Mouse (Mus musculus) kidney, postnatal 0 days (tissue): Measurements from ENCODE around the gene Slc52a3. TPM values are rescaled to one million over a fixed set of nuclear protein-coding genes. Genes with fewer than 3 reads are reported as not detected.

ENCODE experiments used
- ATAC-seq: fragments of 200-750 bp; cut with Nextera tagmentation; replicated peaks from 2 replicates; pipeline ENCODE4 v1.8.0; 2017; ENCODE audit warnings: low read depth, moderate number of reproducible peaks, moderate TSS enrichment, moderate library complexity; ENCODE audit not compliant: low FRiP score
- DNase-seq: peaks from one replicate; pipeline ENCODE4 v3.0.0-alpha.2; 2016; ENCODE audit warnings: low spot score
- H3K27ac ChIP-seq: fragments of 300-500 bp; sonication (generic); 2 replicates; pipeline ENCODE4 v1.5.1; 2014; ENCODE audit warnings: mild to moderate bottlenecking
- H3K27me3 ChIP-seq: fragments of 300-500 bp; sonication (generic); 2 replicates; pipeline ENCODE4 v1.6.1; 2014; ENCODE audit warnings: low read length, mixed read lengths; ENCODE audit not compliant: insufficient read depth
- H3K36me3 ChIP-seq: fragments of 300-500 bp; sonication (generic); 2 replicates; pipeline ENCODE4 v1.6.1; 2014; ENCODE audit warnings: low read length, mixed read lengths; ENCODE audit not compliant: insufficient read depth
- H3K4me1 ChIP-seq: fragments of 300-500 bp; sonication (generic); replicated peaks from 2 replicates; pipeline ENCODE4 v1.6.1; 2014; ENCODE audit warnings: antibody characterized with exemption, low read length, mixed read lengths; ENCODE audit not compliant: insufficient read depth
- H3K4me2 ChIP-seq: fragments of 300-500 bp; sonication (generic); 2 replicates; pipeline ENCODE4 v1.6.1; 2014; ENCODE audit warnings: mild to moderate bottlenecking, low read length, moderate library complexity, mixed read lengths
- H3K4me3 ChIP-seq: fragments of 300-500 bp; sonication (generic); replicated peaks from 2 replicates; pipeline ENCODE4 v1.5.1; 2014; ENCODE audit warnings: low read depth, low read length
- H3K9ac ChIP-seq: fragments of 300-500 bp; sonication (generic); 2 replicates; pipeline ENCODE4 v1.6.1; 2014; ENCODE audit warnings: low read depth, low read length
- H3K9me3 ChIP-seq: fragments of 300-500 bp; sonication (generic); replicated peaks from 2 replicates; pipeline ENCODE4 v1.6.1; 2016; ENCODE audit warnings: low read length, inconsistent platforms, mixed read lengths
- CTCF ChIP-seq: IDR thresholded peaks from 2 replicates; pipeline ENCODE4 v1.5.1; 2016; ENCODE audit warnings: antibody characterized with exemption, low read depth, mild to moderate bottlenecking, moderate library complexity
- WGBS: fragments of 180-500 bp; shearing (Covaris S2); extraction: QIAGEN DNeasy Blood & Tissue Kit; methylation state at CpG from one replicate; pipeline ENCODE4 v1.1.7; 2014; 5-methylcytosine and 5-hydroxymethylcytosine counted together
- polyA plus RNA-seq: library from polyadenylated mRNA; unstranded; fragments of >200 nt; fragmentation: Nextera tagmentation; extraction: Ambion mirVana; gene quantifications from 2 replicates; pipeline ENCODE4 v1.2.1, GENCODE M21; 2015

Slc52a3 gene
- polyA plus RNA-seq, 1 experiment from 2014 or later: 24.5 TPM

GRCm38 (mm10) chr2:151959274-151959673 is 37.0 kb upstream of the Slc52a3 start:
- no peak overlapping the region for H3K4me3 ChIP-seq
- H3K4me2 ChIP-seq: no peak overlapping the region
- peak; percentile 75 for DNase-seq
- H3K27me3 ChIP-seq: no peaks in the 10 kb centered on the region
- peak; percentile 58 for ATAC-seq
- H3K27ac ChIP-seq: no peak overlapping the region
- TF ChIP-seq CTCF: no peak
- 20% methylated on average over 5 of the region's 5 CpGs for WGBS
- no peaks in the 10 kb centered on the region for H3K36me3 ChIP-seq
- no peaks in the 10 kb centered on the region for H3K9me3 ChIP-seq
- H3K4me1 ChIP-seq: peaks cover 16% of the 10 kb centered on the region; the same call in 1 of the 2 replicates
- no peak overlapping the region for H3K9ac ChIP-seq

GRCm38 (mm10) chr2:151961284-151962196 is 34.8 kb upstream of the Slc52a3 start:
- no peaks in the 10 kb centered on the region for H3K36me3 ChIP-seq
- ATAC-seq (no peak), DNase-seq (no peak)
- H3K4me3 ChIP-seq: no peak overlapping the region
- H3K9me3 ChIP-seq: no peaks in the 10 kb centered on the region
- H3K9ac ChIP-seq: no peak overlapping the region
- H3K27ac ChIP-seq: peak overlapping the region; percentile 19; the same call in 1 of the 2 replicates
- no peak overlapping the region for H3K4me2 ChIP-seq
- no peak for TF ChIP-seq CTCF
- peaks cover 19% of the 10 kb centered on the region; the same call in 1 of the 2 replicates for H3K4me1 ChIP-seq
- 58% methylated on average over 9 of the region's 9 CpGs for WGBS
- no peaks in the 10 kb centered on the region for H3K27me3 ChIP-seq

- Histone ChIP-seq H3K27ac (no peak overlapping the region), H3K9ac (no peak overlapping the region), H3K9me3 (no peaks in the 10 kb centered on the region), H3K4me1 (peaks cover 19% of the 10 kb centered on the region), H3K4me3 (no peak overlapping the region), H3K4me2 (no peak overlapping the region), H3K36me3 (no peaks in the 10 kb centered on the region), H3K27me3 (no peaks in the 10 kb centered on the region)
- ATAC-seq (no peak), DNase-seq (no peak)
- no peak for TF ChIP-seq CTCF
- 67% methylated on average over 10 of the region's 10 CpGs for WGBS
Measured at GRCm38 (mm10) chr2:151962474-151962873, 33.8 kb upstream of the Slc52a3 start.

GRCm38 (mm10) chr2:151963319-151963718 is 33.0 kb upstream of the Slc52a3 start:
- ATAC-seq (no peak), DNase-seq (no peak)
- no peak overlapping the region for H3K27ac ChIP-seq

GRCm38 (mm10) chr2:151964052-151964451 is 32.3 kb upstream of the Slc52a3 start:
- no peaks in the 10 kb centered on the region for H3K27me3 ChIP-seq
- H3K4me3 ChIP-seq: no peak overlapping the region
- no peak for ATAC-seq
- no peak overlapping the region for H3K9ac ChIP-seq
- WGBS: 14% methylated on average over 9 of the region's 9 CpGs
- H3K36me3 ChIP-seq: 0 out of 2 replicates have a peak, but pooled peaks cover under 1% of the 10 kb centered on the region
- TF ChIP-seq CTCF: no peak
- DNase-seq: no peak
- no peak overlapping the region for H3K4me2 ChIP-seq
- no peaks in the 10 kb centered on the region for H3K9me3 ChIP-seq
- no peak overlapping the region for H3K27ac ChIP-seq
- H3K4me1 ChIP-seq: peaks cover 25% of the 10 kb centered on the region

More at GRCm38 (mm10) chr2:151963319-151963718, 33.0 kb upstream of the Slc52a3 start:
- Histone ChIP-seq H3K4me2 (no peak overlapping the region), H3K9me3 (no peaks in the 10 kb centered on the region), H3K36me3 (no peaks in the 10 kb centered on the region), H3K4me3 (no peak overlapping the region), H3K27me3 (no peaks in the 10 kb centered on the region), H3K4me1 (peaks cover 22% of the 10 kb centered on the region), H3K9ac (no peak overlapping the region)
- no peak for TF ChIP-seq CTCF
- 78% methylated on average over 5 of the region's 5 CpGs for WGBS

- Histone ChIP-seq H3K4me2 (no peak overlapping the region), H3K4me3 (no peak overlapping the region), H3K9ac (no peak overlapping the region), H3K36me3 (0 out of 2 replicates have a peak, but pooled peaks cover 4% of the 10 kb centered on the region), H3K9me3 (no peaks in the 10 kb centered on the region), H3K27me3 (no peaks in the 10 kb centered on the region), H3K27ac (no peak overlapping the region), H3K4me1 (peaks cover 35% of the 10 kb centered on the region)
- WGBS: 45% methylated on average over 9 of the region's 9 CpGs
- TF ChIP-seq CTCF: no peak
- ATAC-seq (no peak), DNase-seq (no peak)
Measured at GRCm38 (mm10) chr2:151967176-151967750, 29.0 kb upstream of the Slc52a3 start.
